Mouse (Mus musculus) bone marrow, adult 2 months (tissue): ENCODE results near the gene Upk1b. TPM values are rescaled to one million over a fixed set of nuclear protein-coding genes. Genes with fewer than 3 reads are reported as not detected.

ENCODE experiments used
- H3K27ac ChIP-seq: fragments of 200-500 bp; 2 replicates; pipeline ENCODE4 v1.5.1; 2012; ENCODE audit warnings: low read depth, mild to moderate bottlenecking, control low read depth, inconsistent platforms, low read length; ENCODE audit not compliant: control insufficient read depth, poor library complexity, insufficient read depth
- H3K4me1 ChIP-seq: fragments of 200-500 bp; 2 replicates; pipeline ENCODE4 v1.6.1; 2011; ENCODE audit warnings: low read length; ENCODE audit not compliant: control insufficient read depth, insufficient read depth
- H3K4me3 ChIP-seq: fragments of 200-500 bp; replicated peaks from 2 replicates; pipeline ENCODE3; 2011; ENCODE audit warnings: mild to moderate bottlenecking, low read depth, low read length, control low read depth; ENCODE audit not compliant: control insufficient read depth
- CTCF ChIP-seq: fragments of 200-500 bp; IDR thresholded peaks from 2 replicates; pipeline ENCODE4 v1.5.1; 2011; ENCODE audit warnings: low read length, control low read depth; ENCODE audit not compliant: control insufficient read depth, insufficient read depth
- POLR2A ChIP-seq: fragments of 200-500 bp; IDR thresholded peaks from 2 replicates; pipeline ENCODE4 v1.6.1; 2011; ENCODE audit warnings: low read depth, mild to moderate bottlenecking, control low read depth, low read length, borderline replicate concordance; ENCODE audit not compliant: control insufficient read depth
- WGBS: fragments of 180-500 bp; shearing (Covaris S2); methylation state at CpG from one replicate; pipeline ENCODE4 v1.1.7; 2018; 5-methylcytosine and 5-hydroxymethylcytosine counted together
- polyA plus RNA-seq: library from polyadenylated mRNA; stranded (reverse); fragments of >200 nt; gene quantifications from 2 replicates; pipeline ENCODE4 v1.2.4, GENCODE M21; 2011; ENCODE audit warnings: low replicate concordance; ENCODE audit not compliant: missing spikeins, insufficient read depth, insufficient read length

Gene Upk1b
- polyA plus RNA-seq, 1 experiment: not detected

GRCm38 (mm10) chr16:38742659-38743131, 57.4 kb downstream of the Upk1b start:
- TF ChIP-seq POLR2A: no peak
- no peak for TF ChIP-seq CTCF
- 0% methylated on average over 13 of the region's 13 CpGs for WGBS
- Histone ChIP-seq H3K4me1 (peaks cover 2% of the 10 kb centered on the region; the same call in 1 of the 2 replicates), H3K4me3 (peak overlapping the region; percentile 50), H3K27ac (peak overlapping the region; percentile 58; the same call in 1 of the 2 replicates)

- H3K27ac ChIP-seq: peak within 1 kb of the TSS; percentile 58; the same call in 1 of the 2 replicates
- WGBS: under 1% methylated on average over 69 of the region's 69 CpGs
- peaks cover 2% of the 10 kb centered on the region; the same call in 1 of the 2 replicates for H3K4me1 ChIP-seq
- peak; percentile 26; the same call in 1 of the 2 replicates for TF ChIP-seq POLR2A
- TF ChIP-seq CTCF: no peak
- peak within 1 kb of the TSS; percentile 50 for H3K4me3 ChIP-seq
Observed at GRCm38 (mm10) chr16:38742113-38742658, 57.9 kb downstream of the Upk1b start, which contains the start of gene B4galt4. TSS of gene B4galt4 (plus strand) at chr16:38742264.

GRCm38 (mm10) chr16:38741204-38741903, 58.8 kb downstream of the Upk1b start:
- no peak overlapping the region for H3K4me3 ChIP-seq
- H3K4me1 ChIP-seq: peaks cover 2% of the 10 kb centered on the region; the same call in 1 of the 2 replicates
- TF ChIP-seq CTCF (no peak), POLR2A (no peak)
- WGBS: 33% methylated on average over 13 of the region's 13 CpGs
- H3K27ac ChIP-seq: no peak overlapping the region

- TF ChIP-seq CTCF: no peak
- TF ChIP-seq POLR2A: no peak
- Histone ChIP-seq H3K4me1 (no peaks in the 10 kb centered on the region; the same call in 1 of the 2 replicates), H3K4me3 (no peak overlapping the region), H3K27ac (no peak overlapping the region)
- WGBS: 4% methylated on average over 8 of the region's 8 CpGs
Observed at GRCm38 (mm10) chr16:38730921-38731320, 69.2 kb downstream of the Upk1b start.

- Histone ChIP-seq H3K4me1 (no peaks in the 10 kb centered on the region; the same call in 1 of the 2 replicates), H3K4me3 (no peak overlapping the region), H3K27ac (no peak overlapping the region)
- 38% methylated on average over 15 of the region's 15 CpGs for WGBS
- no peak for TF ChIP-seq CTCF
- no peak for TF ChIP-seq POLR2A
Observed at GRCm38 (mm10) chr16:38729610-38730288, 70.4 kb downstream of the Upk1b start.

- TF ChIP-seq CTCF (no peak), POLR2A (no peak)
- no peaks in the 10 kb centered on the region; the same call in 1 of the 2 replicates for H3K4me1 ChIP-seq
- 53% methylated on average over 6 of the region's 6 CpGs for WGBS
- no peak overlapping the region for H3K27ac ChIP-seq
- no peak overlapping the region for H3K4me3 ChIP-seq
Observed at GRCm38 (mm10) chr16:38729139-38729538, 71.0 kb downstream of the Upk1b start.

- no peak overlapping the region for H3K4me3 ChIP-seq
- H3K4me1 ChIP-seq: no peaks in the 10 kb centered on the region; the same call in 1 of the 2 replicates
- H3K27ac ChIP-seq: no peak overlapping the region
- 88% methylated on average over 15 of the region's 15 CpGs for WGBS
- TF ChIP-seq CTCF (no peak), POLR2A (no peak)
Observed at GRCm38 (mm10) chr16:38728576-38729132, 71.5 kb downstream of the Upk1b start.
